Mouse (Mus musculus): ENCODE results near the gene Bcl2l13.

DNA sequence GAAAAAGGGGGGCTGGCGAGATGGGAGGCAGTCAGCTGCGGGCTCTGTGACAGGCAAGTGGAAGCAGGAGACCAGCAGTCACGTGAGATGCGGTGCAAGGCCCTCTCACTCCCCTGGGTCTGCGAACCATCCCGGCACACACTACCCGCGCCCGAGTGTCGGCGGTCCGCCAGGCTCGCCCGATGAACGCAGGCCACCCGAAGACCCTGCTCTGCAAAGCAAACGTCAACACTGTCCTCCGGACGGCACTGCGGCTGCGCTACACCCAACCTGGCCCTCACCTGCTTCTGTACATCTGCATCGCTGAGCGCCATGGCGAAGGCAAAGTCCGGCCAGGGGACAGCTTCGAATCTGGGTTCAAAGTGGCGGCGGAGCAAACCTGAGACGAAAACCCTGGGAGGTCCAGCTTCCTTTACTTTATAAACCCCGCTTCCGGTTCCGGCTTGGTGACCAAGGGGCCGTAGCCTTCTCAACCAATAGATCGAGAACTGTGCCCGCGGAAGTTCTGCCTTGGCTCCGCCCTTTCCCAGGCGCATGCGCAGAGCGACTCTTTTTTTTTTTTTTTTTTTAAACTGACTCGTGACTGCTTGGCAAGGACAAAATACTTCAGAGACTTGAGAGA lies 13.6 kb upstream of the Bcl2l13 start, which contains the start of gene Atp6v1e1:
- TF ChIP-seq CTCF (IDR thresholded peaks at IDR 0.05; ENCODE audit: extremely low read depth, insufficient read depth, low read length), result no peak
- TF ChIP-seq POLR2A (IDR thresholded peaks at IDR 0.05; ENCODE audit: extremely low read depth, insufficient read depth, low read length), result peak; percentile 77

Data from cortical plate, adult 2 months (tissue).